Mouse (Mus musculus) hindbrain, embryonic 15.5 days (tissue): Measurements from ENCODE around the gene Lamb3. TPM values are rescaled to one million over a fixed set of nuclear protein-coding genes. Genes with fewer than 3 reads are reported as not detected.

Source experiments
- ATAC-seq: fragments of 200-750 bp; cut with Nextera tagmentation; 2 replicates; pipeline ENCODE4 v1.8.0; 2017; ENCODE audit warnings: low read depth, moderate number of reproducible peaks, moderate TSS enrichment; ENCODE audit not compliant: low FRiP score
- H3K27ac ChIP-seq: fragments of 300-500 bp; sonication (generic); replicated peaks from 2 replicates; pipeline ENCODE4 v1.5.1; 2015; ENCODE audit warnings: mild to moderate bottlenecking, inconsistent platforms
- H3K27me3 ChIP-seq: fragments of 300-500 bp; sonication (generic); 2 replicates; pipeline ENCODE4 v1.6.1; 2015; ENCODE audit warnings: control low read depth, inconsistent platforms
- H3K36me3 ChIP-seq: fragments of 300-500 bp; sonication (generic); 2 replicates; pipeline ENCODE4 v1.6.1; 2015; ENCODE audit warnings: control low read depth, inconsistent platforms
- H3K4me1 ChIP-seq: fragments of 300-500 bp; sonication (generic); replicated peaks from 2 replicates; pipeline ENCODE4 v1.6.1; 2015; ENCODE audit warnings: control low read depth, inconsistent platforms
- H3K4me2 ChIP-seq: fragments of 300-500 bp; sonication (generic); 2 replicates; pipeline ENCODE4 v1.6.1; 2015; ENCODE audit warnings: moderate library complexity, mild to moderate bottlenecking, inconsistent platforms
- H3K4me3 ChIP-seq: fragments of 300-500 bp; sonication (generic); 2 replicates; pipeline ENCODE4 v1.5.1; 2015; ENCODE audit warnings: mild to moderate bottlenecking, inconsistent platforms
- H3K9ac ChIP-seq: fragments of 300-500 bp; sonication (generic); 2 replicates; pipeline ENCODE4 v1.6.1; 2015; ENCODE audit warnings: inconsistent platforms
- H3K9me3 ChIP-seq: fragments of 300-500 bp; sonication (generic); 2 replicates; pipeline ENCODE4 v1.6.1; 2016; ENCODE audit warnings: control low read depth, inconsistent platforms
- WGBS: fragments of 180-500 bp; shearing (Covaris S2); methylation state at CpG from one replicate; pipeline ENCODE4 v1.1.7; 2015; 5-methylcytosine and 5-hydroxymethylcytosine counted together
- polyA plus RNA-seq: library from polyadenylated mRNA; unstranded; fragments of >200 nt; fragmentation: Nextera tagmentation; extraction: Ambion mirVana; gene quantifications from 2 replicates; pipeline ENCODE4 v1.2.1, GENCODE M21; 2015

Gene Lamb3
- polyA plus RNA-seq, 1 experiment from 2014 or later, result 0.54 TPM

GRCm38 (mm10) chr1:193208178-193208577 is 679 bp downstream of the Lamb3 start:
- 48% methylated on average over 2 of the region's 2 CpGs for whole genome bisulfite sequencing
- H3K4me3 ChIP-seq, result no peak overlapping the region
- H3K9me3 ChIP-seq, result no peaks in the 10 kb centered on the region
- no peak for ATAC-seq
- H3K27ac ChIP-seq, result no peak overlapping the region
- no peak overlapping the region for H3K9ac ChIP-seq
- H3K4me2 ChIP-seq, result no peak overlapping the region
- H3K27me3 ChIP-seq, result no peaks in the 10 kb centered on the region
- no peaks in the 10 kb centered on the region for H3K4me1 ChIP-seq
- H3K36me3 ChIP-seq, result no peaks in the 10 kb centered on the region

DNA sequence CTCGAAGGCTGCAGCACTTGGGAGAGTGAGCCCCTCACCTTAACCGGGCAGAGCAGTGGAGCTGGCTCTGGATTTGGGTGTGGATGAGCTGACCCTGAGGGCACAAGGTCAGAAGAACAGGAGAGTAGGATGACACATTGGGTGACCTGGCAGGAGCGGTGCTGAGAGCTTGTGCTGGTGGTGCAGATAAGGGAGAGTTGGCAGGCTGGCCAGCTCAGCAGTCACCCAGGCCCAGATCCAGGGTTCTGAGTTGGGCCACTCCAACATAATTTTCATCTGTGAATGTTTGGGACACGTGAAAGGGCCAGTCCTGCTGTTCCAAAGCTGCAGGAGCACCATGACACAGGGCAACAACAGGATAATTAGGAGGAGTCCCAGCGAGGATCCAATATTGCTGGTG is 3.9 kb downstream of the Lamb3 start:
- no peaks in the 10 kb centered on the region for H3K4me1 ChIP-seq
- no peak overlapping the region for H3K4me3 ChIP-seq
- H3K9me3 ChIP-seq, result no peaks in the 10 kb centered on the region
- no peaks in the 10 kb centered on the region for H3K36me3 ChIP-seq
- no peak overlapping the region for H3K9ac ChIP-seq
- ATAC-seq, result no peak
- H3K4me2 ChIP-seq, result no peak overlapping the region
- 86% methylated on average over 5 of the region's 5 CpGs for WGBS
- H3K27me3 ChIP-seq, result no peaks in the 10 kb centered on the region
- H3K27ac ChIP-seq, result no peak overlapping the region

DNA sequence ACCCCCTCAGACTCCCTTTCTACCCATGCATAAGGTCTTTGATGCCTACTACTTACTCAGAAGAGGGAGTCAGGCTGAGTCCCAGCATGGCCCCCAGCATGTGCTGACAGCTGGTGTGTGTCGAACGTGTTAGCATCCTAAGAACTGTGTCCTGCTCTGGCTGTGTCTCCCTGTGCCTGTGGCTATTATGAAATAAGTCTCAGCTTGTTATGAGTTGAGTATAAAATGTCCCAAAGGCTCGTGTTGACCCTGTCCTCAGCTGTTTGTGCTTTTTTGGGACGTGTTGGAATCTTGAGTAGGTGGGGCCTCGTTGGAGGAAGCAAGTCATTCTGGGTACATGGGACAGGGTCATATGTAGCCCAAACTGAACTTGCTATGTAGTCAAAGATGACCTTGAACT is 6.6 kb downstream of the Lamb3 start:
- no peak for ATAC-seq
- Histone ChIP-seq H3K27me3 (no peaks in the 10 kb centered on the region), H3K9ac (no peak overlapping the region), H3K4me3 (no peak overlapping the region), H3K36me3 (no peaks in the 10 kb centered on the region), H3K27ac (no peak overlapping the region), H3K4me1 (no peaks in the 10 kb centered on the region), H3K4me2 (no peak overlapping the region), H3K9me3 (no peaks in the 10 kb centered on the region)
- WGBS, result 80% methylated on average over 5 of the region's 5 CpGs

DNA sequence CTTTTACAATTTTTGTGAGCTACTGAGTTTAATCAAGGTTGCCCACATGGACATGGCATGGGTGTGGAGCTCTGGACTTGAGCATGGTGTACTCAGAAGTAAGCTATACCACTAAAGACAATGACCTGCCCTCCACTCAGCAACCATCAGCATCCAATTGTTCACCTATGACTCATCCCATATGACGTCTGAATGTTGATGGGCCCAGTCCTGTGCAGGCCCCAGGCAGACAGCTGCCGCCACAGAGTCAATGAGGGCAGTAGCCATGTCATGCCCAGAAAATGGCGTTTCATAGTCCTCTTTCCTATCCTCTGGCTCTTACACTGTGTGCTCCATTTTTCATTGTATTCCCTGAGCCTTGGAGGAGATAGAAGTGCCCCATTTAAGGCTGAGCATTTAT is 8.5 kb downstream of the Lamb3 start:
- Histone ChIP-seq H3K9ac (no peak overlapping the region), H3K4me3 (no peak overlapping the region), H3K27me3 (no peaks in the 10 kb centered on the region), H3K9me3 (no peaks in the 10 kb centered on the region), H3K4me2 (no peak overlapping the region), H3K36me3 (no peaks in the 10 kb centered on the region), H3K27ac (no peak overlapping the region), H3K4me1 (no peaks in the 10 kb centered on the region)
- no peak for ATAC-seq
- WGBS, result 83% methylated on average over 3 of the region's 3 CpGs

- Histone ChIP-seq H3K4me1 (no peaks in the 10 kb centered on the region), H3K27me3 (no peaks in the 10 kb centered on the region), H3K4me2 (no peak overlapping the region), H3K9me3 (no peaks in the 10 kb centered on the region), H3K27ac (no peak overlapping the region), H3K4me3 (no peak overlapping the region), H3K36me3 (no peaks in the 10 kb centered on the region), H3K9ac (no peak overlapping the region)
- 65% methylated on average over 5 of the region's 5 CpGs for WGBS
- no peak for ATAC-seq
Observed at GRCm38 (mm10) chr1:193220408-193220807, 12.9 kb downstream of the Lamb3 start.

DNA sequence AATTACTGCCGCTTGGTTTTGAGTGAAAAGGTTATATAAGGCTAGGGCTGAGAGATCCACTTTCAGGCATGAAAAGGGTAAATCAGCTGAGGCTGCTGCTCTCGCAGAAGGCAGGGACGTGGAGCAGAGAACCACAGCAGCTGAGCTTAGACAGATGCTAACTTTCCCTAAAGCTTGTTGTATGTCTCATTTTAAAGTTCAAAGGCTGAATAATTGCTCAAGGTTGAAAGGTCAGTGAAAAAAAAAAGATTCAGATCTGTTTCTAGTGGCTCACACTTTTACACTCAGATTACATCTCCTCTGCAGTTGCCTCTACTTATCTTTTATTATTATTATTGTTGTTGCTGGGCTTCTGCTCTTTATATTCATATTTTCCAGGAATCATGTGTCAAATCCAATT is 18.0 kb downstream of the Lamb3 start:
- no peak overlapping the region for H3K4me2 ChIP-seq
- 20% methylated on average over 3 of the region's 3 CpGs for WGBS
- ATAC-seq, result no peak

DNA sequence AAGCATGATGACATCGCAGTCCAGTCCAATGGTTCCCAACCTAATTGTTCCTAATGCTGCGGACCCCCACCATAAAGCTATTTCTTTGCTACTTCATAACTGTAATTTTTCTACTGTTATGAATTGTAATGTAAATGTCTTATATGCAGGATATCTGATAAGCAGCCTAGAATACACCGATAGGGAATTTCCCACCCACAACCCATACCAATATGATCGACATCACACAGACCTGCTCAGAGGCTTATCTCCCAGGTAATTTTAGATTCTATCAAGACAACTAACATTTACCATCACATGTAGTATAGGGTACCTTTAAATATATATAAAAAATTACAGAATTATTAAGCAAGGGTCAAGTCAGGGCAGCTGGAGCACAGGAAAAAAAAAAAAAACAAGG is 18.6 kb downstream of the Lamb3 start:
- ATAC-seq, result no peak
- Histone ChIP-seq H3K36me3 (no peaks in the 10 kb centered on the region), H3K9me3 (no peaks in the 10 kb centered on the region), H3K27me3 (no peaks in the 10 kb centered on the region), H3K27ac (no peak overlapping the region), H3K9ac (no peak overlapping the region), H3K4me3 (no peak overlapping the region), H3K4me1 (no peaks in the 10 kb centered on the region), H3K4me2 (no peak overlapping the region)
- WGBS, result 93% methylated on average over 4 of the region's 4 CpGs

More for the DNA sequence above, 18.0 kb downstream of the Lamb3 start:
- H3K27ac ChIP-seq, result no peak overlapping the region
- no peaks in the 10 kb centered on the region for H3K4me1 ChIP-seq
- H3K4me3 ChIP-seq, result no peak overlapping the region
- H3K9ac ChIP-seq, result no peak overlapping the region
- no peaks in the 10 kb centered on the region for H3K27me3 ChIP-seq
- no peaks in the 10 kb centered on the region for H3K9me3 ChIP-seq
- no peaks in the 10 kb centered on the region for H3K36me3 ChIP-seq

GRCm38 (mm10) chr1:193226724-193227522 is 19.4 kb downstream of the Lamb3 start:
- Histone ChIP-seq H3K9ac (no peak overlapping the region), H3K4me3 (no peak overlapping the region)
- WGBS, result 60% methylated on average over 7 of the region's 7 CpGs

GRCm38 (mm10) chr1:193227537-193227936 is 20.0 kb downstream of the Lamb3 start:
- Histone ChIP-seq H3K4me1 (no peaks in the 10 kb centered on the region), H3K27me3 (no peaks in the 10 kb centered on the region), H3K9ac (no peak overlapping the region), H3K36me3 (no peaks in the 10 kb centered on the region), H3K9me3 (no peaks in the 10 kb centered on the region), H3K4me3 (no peak overlapping the region), H3K27ac (no peak overlapping the region), H3K4me2 (no peak overlapping the region)
- no peak for ATAC-seq
- WGBS, result 84% methylated on average over 4 of the region's 4 CpGs

More at GRCm38 (mm10) chr1:193226724-193227522, 19.4 kb downstream of the Lamb3 start:
- H3K27ac ChIP-seq, result no peak overlapping the region
- H3K27me3 ChIP-seq, result no peaks in the 10 kb centered on the region
- no peaks in the 10 kb centered on the region for H3K9me3 ChIP-seq
- H3K4me1 ChIP-seq, result no peaks in the 10 kb centered on the region
- no peak for ATAC-seq
- H3K36me3 ChIP-seq, result no peaks in the 10 kb centered on the region
- H3K4me2 ChIP-seq, result no peak overlapping the region

- WGBS, result 94% methylated on average over 5 of the region's 5 CpGs
- H3K4me3 ChIP-seq, result no peak overlapping the region
- H3K36me3 ChIP-seq, result no peaks in the 10 kb centered on the region
- H3K4me2 ChIP-seq, result no peak overlapping the region
- no peaks in the 10 kb centered on the region for H3K9me3 ChIP-seq
- H3K4me1 ChIP-seq, result no peaks in the 10 kb centered on the region
- H3K27me3 ChIP-seq, result no peaks in the 10 kb centered on the region
- H3K9ac ChIP-seq, result no peak overlapping the region
- ATAC-seq, result no peak
- H3K27ac ChIP-seq, result no peak overlapping the region
Observed at GRCm38 (mm10) chr1:193229570-193229969, 22.1 kb downstream of the Lamb3 start.

- Histone ChIP-seq H3K4me1 (no peaks in the 10 kb centered on the region), H3K36me3 (no peaks in the 10 kb centered on the region), H3K4me2 (no peak overlapping the region), H3K9ac (no peak overlapping the region), H3K27me3 (no peaks in the 10 kb centered on the region), H3K4me3 (no peak overlapping the region), H3K27ac (no peak overlapping the region), H3K9me3 (no peaks in the 10 kb centered on the region)
- WGBS, result 75% methylated on average over 3 of the region's 3 CpGs
- ATAC-seq, result no peak
Observed at GRCm38 (mm10) chr1:193230531-193230930, 23.0 kb downstream of the Lamb3 start.

DNA sequence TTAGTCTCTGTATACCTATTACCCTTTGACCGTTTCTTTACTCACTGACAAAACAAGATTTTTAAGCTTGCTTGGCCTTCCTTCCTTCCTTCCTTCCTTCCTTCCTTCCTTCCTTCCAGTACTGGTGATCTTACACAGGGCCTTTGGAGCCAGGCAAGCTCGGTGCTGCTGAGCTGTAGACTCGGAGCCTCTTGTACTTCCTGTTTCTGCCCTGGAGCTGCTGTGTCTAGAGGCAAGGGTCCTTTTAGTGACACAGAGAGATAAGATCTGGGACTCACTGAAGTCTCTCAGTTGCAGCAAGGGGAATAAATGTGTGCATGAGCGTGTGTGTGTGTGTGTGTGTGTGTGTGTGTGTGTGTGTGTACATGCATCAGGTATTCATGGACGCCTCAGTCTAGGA is 23.4 kb downstream of the Lamb3 start:
- no peak for ATAC-seq

DNA sequence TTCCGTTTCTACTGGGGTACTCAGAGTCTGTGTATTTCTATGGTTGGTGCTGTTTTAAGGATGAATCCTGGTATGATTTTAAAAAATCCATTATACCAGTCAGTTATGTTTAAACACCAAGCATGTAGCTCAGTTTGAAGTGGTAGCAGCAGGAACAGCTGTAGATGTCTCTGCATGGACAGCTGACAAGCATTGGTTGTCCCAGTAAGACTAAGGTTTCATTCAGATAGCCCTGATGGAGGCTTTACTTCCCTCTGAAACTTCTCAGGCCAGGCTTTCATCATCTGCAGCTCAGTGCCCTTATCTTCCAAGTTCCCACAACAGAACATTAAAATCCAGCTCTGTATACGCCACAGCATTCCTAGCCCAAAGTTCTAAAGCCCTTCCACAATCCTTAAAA is 25.2 kb downstream of the Lamb3 start:
- WGBS, result 90% methylated on average over 2 of the region's 2 CpGs
- Histone ChIP-seq H3K36me3 (no peaks in the 10 kb centered on the region), H3K9me3 (no peaks in the 10 kb centered on the region), H3K4me1 (no peaks in the 10 kb centered on the region), H3K27ac (no peak overlapping the region), H3K4me2 (no peak overlapping the region), H3K27me3 (no peaks in the 10 kb centered on the region), H3K4me3 (no peak overlapping the region), H3K9ac (no peak overlapping the region)
- ATAC-seq, result no peak

More for the DNA sequence above, 23.4 kb downstream of the Lamb3 start:
- WGBS, result 85% methylated on average over 5 of the region's 5 CpGs
- Histone ChIP-seq H3K27me3 (no peaks in the 10 kb centered on the region), H3K36me3 (no peaks in the 10 kb centered on the region), H3K4me1 (no peaks in the 10 kb centered on the region), H3K27ac (no peak overlapping the region), H3K9ac (no peak overlapping the region), H3K9me3 (no peaks in the 10 kb centered on the region), H3K4me3 (no peak overlapping the region), H3K4me2 (no peak overlapping the region)
